Mouse (Mus musculus) intestine, embryonic 14.5 days (tissue): Measurements from ENCODE around the gene Itpripl2. TPM values are rescaled to one million over a fixed set of nuclear protein-coding genes. Genes with fewer than 3 reads are reported as not detected.

Source experiments
- ATAC-seq: fragments of 200-750 bp; cut with Nextera tagmentation; replicated peaks from 2 replicates; pipeline ENCODE4 v1.8.0; 2017; ENCODE audit warnings: low read depth, moderate number of reproducible peaks, moderate TSS enrichment, moderate library complexity; ENCODE audit not compliant: low FRiP score, low TSS enrichment
- DNase-seq: peaks from one replicate; pipeline ENCODE4 v3.0.0-alpha.2; 2018; ENCODE audit warnings: low spot score
- H3K27ac ChIP-seq: fragments of 300-500 bp; sonication (generic); 2 replicates; pipeline ENCODE4 v1.5.1; 2014; ENCODE audit warnings: low read depth, mild to moderate bottlenecking, control low read depth
- H3K27me3 ChIP-seq: fragments of 300-500 bp; sonication (generic); replicated peaks from 2 replicates; pipeline ENCODE4 v1.6.1; 2014; ENCODE audit warnings: low read length, control low read depth; ENCODE audit not compliant: control insufficient read depth, insufficient read depth
- H3K36me3 ChIP-seq: fragments of 300-500 bp; sonication (generic); 2 replicates; pipeline ENCODE4 v1.6.1; 2014; ENCODE audit warnings: low read length, control low read depth; ENCODE audit not compliant: control insufficient read depth, insufficient read depth
- H3K4me1 ChIP-seq: fragments of 300-500 bp; sonication (generic); replicated peaks from 2 replicates; pipeline ENCODE4 v1.6.1; 2014; ENCODE audit warnings: low read length, control low read depth, mixed read lengths; ENCODE audit not compliant: control insufficient read depth, insufficient read depth
- H3K4me2 ChIP-seq: fragments of 300-500 bp; sonication (generic); 2 replicates; pipeline ENCODE4 v1.6.1; 2014; ENCODE audit warnings: low read length
- H3K4me3 ChIP-seq: fragments of 300-500 bp; sonication (generic); 2 replicates; pipeline ENCODE4 v1.5.1; 2014; ENCODE audit warnings: low read depth, low read length, control low read depth, mixed read lengths
- H3K9ac ChIP-seq: fragments of 300-500 bp; sonication (generic); 2 replicates; pipeline ENCODE4 v1.6.1; 2014; ENCODE audit warnings: mild to moderate bottlenecking, low read length
- H3K9me3 ChIP-seq: fragments of 300-500 bp; sonication (generic); 2 replicates; pipeline ENCODE4 v1.6.1; 2016; ENCODE audit warnings: low read length, control low read depth; ENCODE audit not compliant: control insufficient read depth
- WGBS: fragments of 180-500 bp; shearing (Covaris S2); extraction: QIAGEN DNeasy Blood & Tissue Kit; methylation state at CpG from one replicate; pipeline ENCODE4 v1.1.7; 2014; 5-methylcytosine and 5-hydroxymethylcytosine counted together
- polyA plus RNA-seq: library from polyadenylated mRNA; unstranded; fragments of >200 nt; fragmentation: Nextera tagmentation; extraction: Ambion mirVana; gene quantifications from 2 replicates; pipeline ENCODE4 v1.2.1, GENCODE M21; 2014

Itpripl2 gene
- polyA plus RNA-seq: 2.6 and 2.8 TPM in 2 replicates

DNA sequence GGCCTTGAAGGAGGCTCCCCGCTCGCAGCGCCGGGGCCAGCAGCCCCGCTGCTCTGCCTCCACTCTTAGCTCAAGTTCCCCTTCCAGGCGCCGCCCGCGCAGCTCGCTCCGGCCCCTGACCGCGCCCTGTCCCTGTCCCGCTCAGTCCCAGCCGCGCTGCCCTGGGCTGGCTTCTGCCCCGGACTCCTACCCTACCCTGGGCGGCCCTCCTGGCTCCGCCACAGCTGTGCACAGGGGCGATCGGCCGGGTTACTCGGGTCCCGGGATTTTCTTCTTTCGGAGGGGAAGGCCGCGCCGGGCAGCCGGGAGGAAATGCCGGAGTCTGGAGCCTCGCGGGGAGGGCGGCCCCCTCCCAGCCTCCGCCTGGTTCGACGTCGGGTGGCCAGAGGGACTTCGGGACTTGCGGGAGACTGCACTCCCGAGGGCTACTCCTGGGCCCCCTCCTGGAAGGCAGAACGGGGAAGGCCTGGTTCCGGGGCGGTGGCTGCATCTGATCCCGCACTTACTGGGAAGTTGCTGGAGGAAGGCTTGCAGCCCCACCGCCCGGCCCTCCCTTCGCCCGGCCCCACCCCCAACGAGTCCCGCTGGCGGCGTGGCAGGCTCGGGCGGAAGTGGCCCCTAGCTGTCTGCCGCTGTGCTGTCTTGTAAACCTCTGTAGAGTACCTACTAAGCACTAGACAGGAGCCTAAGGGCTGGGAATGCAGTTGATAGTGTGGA lies at the start of gene Itpripl2:
Gene Itpripl2 (minus strand): TSS at position 545 of the 717 bp plus-strand sequence.
- H3K9me3 ChIP-seq: no peaks in the 10 kb centered on the region
- H3K4me1 ChIP-seq: peaks cover 37% of the 10 kb centered on the region
- DNase-seq (peak; percentile 89), ATAC-seq (peak; percentile 85)
- H3K27ac ChIP-seq: peak within 1 kb of the TSS; percentile 91
- H3K36me3 ChIP-seq: peaks cover 11% of the 10 kb centered on the region; the same call in 1 of the 2 replicates
- peak within 1 kb of the TSS; percentile 85 for H3K4me2 ChIP-seq
- under 1% methylated on average over 52 of the region's 55 CpGs for WGBS
- 0 out of 2 replicates have a peak, but pooled peaks cover 3% of the 10 kb centered on the region for H3K27me3 ChIP-seq
- H3K9ac ChIP-seq: peak within 1 kb of the TSS; percentile 91
- peak within 1 kb of the TSS; percentile 89 for H3K4me3 ChIP-seq

DNA sequence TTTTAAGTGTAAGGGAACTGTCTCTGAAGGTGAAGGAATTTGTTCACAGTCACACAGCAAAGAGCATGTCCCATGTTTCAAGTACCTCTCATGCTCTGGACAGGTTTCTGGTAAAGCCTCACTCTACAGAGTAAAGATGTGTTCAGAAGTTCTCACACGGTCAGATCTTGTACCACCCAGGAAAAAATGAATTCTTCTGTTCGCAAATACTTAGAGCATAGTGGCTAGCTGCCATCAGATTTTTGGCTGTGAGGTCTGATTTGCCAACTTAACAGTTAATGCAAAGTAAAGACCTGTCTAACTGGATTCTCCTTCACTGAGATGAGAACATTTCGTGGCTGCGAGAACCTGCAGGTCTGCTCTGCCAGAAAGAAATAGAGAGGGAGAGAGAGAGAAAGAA lies 43.3 kb upstream of the Itpripl2 start:
- peaks cover 5% of the 10 kb centered on the region; the same call in 1 of the 2 replicates for H3K4me1 ChIP-seq
- DNase-seq: no peak
- WGBS: 93% methylated on average over 4 of the region's 4 CpGs

DNA sequence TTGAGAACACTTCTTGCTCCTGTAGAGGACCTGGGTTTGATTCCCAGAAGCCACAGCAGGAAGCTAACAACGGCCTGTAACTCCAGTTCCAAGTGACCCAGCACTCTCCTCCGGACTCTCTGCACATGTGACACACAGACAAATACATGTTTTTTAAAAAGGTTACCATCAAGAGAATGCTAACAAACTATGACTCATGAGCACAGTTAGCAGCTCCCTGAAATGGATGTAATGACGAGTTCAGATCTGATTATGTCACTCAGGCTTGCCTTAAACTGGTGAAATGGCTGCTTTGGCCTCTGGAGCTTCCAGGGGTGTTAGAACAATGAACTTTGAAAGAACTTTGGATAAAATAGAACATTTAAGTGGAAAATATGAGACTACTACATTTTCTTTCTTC lies 42.6 kb upstream of the Itpripl2 start:
- Histone ChIP-seq H3K27ac (no peak overlapping the region), H3K9me3 (no peaks in the 10 kb centered on the region), H3K27me3 (no peaks in the 10 kb centered on the region), H3K4me2 (no peak overlapping the region), H3K4me3 (no peak overlapping the region), H3K36me3 (0 out of 2 replicates have a peak, but pooled peaks cover 1% of the 10 kb centered on the region), H3K4me1 (peaks cover 5% of the 10 kb centered on the region; the same call in 1 of the 2 replicates), H3K9ac (no peak overlapping the region)
- ATAC-seq: no peak
- WGBS: 71% methylated on average over 3 of the region's 3 CpGs
- DNase-seq: no peak

More for the DNA sequence above, 43.3 kb upstream of the Itpripl2 start:
- Histone ChIP-seq H3K9ac (no peak overlapping the region), H3K36me3 (no peaks in the 10 kb centered on the region), H3K4me2 (no peak overlapping the region), H3K27ac (no peak overlapping the region), H3K27me3 (no peaks in the 10 kb centered on the region), H3K4me3 (no peak overlapping the region), H3K9me3 (no peaks in the 10 kb centered on the region)
- ATAC-seq: no peak

DNA sequence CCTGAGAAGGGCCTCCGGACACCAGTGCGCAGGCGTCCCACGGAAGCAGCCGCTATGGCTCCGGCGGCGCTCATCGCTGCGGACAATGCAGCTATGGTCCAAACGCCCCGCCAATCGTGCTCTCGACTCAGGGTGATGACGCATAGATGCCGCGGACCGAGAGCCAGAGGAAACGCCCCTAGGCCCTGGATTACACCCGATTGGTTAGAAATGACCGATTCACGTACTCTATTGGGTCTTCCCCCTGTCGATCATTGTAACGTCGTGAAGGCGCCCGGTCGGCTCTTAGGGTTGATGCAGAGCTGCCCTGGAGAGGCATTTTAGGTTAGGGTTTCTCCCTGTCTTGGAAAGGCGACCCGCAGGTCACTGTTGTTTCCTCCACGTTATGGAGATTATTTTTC lies 41.4 kb upstream of the Itpripl2 start, which contains the start of gene Coq7:
Gene Coq7 (minus strand): TSS at position 179 of the 401 bp plus-strand sequence.
- ATAC-seq (peak; percentile 100), DNase-seq (peak; percentile 100)
- Histone ChIP-seq H3K4me2 (peak within 1 kb of the TSS; percentile 85), H3K4me3 (peak within 1 kb of the TSS; percentile 83), H3K9me3 (no peaks in the 10 kb centered on the region), H3K27ac (peak within 1 kb of the TSS; percentile 95), H3K9ac (peak within 1 kb of the TSS; percentile 83), H3K27me3 (no peaks in the 10 kb centered on the region), H3K36me3 (0 out of 2 replicates have a peak, but pooled peaks cover 3% of the 10 kb centered on the region), H3K4me1 (peaks cover 5% of the 10 kb centered on the region; the same call in 1 of the 2 replicates)
- WGBS: under 1% methylated on average over 31 of the region's 31 CpGs

DNA sequence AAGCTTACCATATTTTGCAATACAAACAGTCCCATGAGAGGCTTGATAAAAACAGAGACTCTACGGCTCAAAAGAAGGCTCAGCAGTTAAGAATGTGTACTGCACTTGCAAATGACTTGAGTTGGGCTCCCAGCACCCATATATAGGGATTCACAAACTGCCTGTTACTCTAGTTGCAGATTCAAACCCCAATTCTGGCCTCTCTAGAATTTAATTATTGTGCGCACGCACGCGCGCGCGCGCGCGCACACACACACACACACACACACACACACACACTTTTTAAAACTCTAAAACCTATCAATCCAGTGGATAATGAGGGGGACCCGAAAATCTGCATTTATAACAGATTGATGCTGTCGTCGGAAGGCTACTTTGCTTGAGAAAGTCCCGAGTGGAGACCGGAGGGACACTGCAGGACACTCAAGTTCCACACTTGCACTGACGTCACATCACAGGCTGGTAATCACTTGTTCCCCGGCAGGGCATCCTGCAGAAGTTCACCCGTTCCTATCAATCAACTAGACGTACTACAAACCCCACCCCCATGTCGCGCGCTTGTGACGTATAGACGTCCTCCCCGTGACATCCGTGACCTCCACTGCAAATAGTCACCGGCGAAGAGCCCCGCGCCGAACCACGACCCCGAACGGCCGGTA lies 40.9 kb upstream of the Itpripl2 start:
- H3K9ac ChIP-seq: peak overlapping the region; percentile 83
- no peaks in the 10 kb centered on the region for H3K9me3 ChIP-seq
- 1% methylated on average over 36 of the region's 36 CpGs for WGBS
- 0 out of 2 replicates have a peak, but pooled peaks cover 3% of the 10 kb centered on the region for H3K36me3 ChIP-seq
- ATAC-seq (peak; percentile 95), DNase-seq (no peak)
- H3K4me3 ChIP-seq: peak overlapping the region; percentile 83
- no peaks in the 10 kb centered on the region for H3K27me3 ChIP-seq
- peak overlapping the region; percentile 65 for H3K4me2 ChIP-seq
- H3K27ac ChIP-seq: peak overlapping the region; percentile 95
- H3K4me1 ChIP-seq: peaks cover 5% of the 10 kb centered on the region; the same call in 1 of the 2 replicates

DNA sequence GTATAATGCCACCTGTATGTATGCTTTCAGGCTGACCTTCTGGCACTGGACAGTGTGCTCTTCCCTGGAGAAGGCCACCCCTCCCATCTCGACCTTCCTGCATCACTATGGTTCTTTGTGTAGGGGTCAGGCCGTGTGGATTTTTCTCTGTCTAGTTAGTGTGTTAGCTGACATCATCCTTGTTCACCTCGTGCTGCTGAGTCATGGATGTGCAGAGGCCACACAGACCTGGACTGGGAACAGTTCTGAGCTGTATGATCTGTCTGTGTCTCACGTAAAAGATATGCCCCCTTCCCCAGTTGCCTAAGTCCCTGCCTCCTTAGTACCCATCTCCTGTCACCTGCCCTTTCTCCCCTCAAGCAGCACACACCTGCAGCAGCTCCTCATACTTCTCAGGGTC lies 35.2 kb upstream of the Itpripl2 start:
- Histone ChIP-seq H3K4me1 (peaks cover 2% of the 10 kb centered on the region; the same call in 1 of the 2 replicates), H3K27ac (no peak overlapping the region), H3K4me2 (no peak overlapping the region), H3K9me3 (no peaks in the 10 kb centered on the region), H3K27me3 (no peaks in the 10 kb centered on the region), H3K36me3 (peaks cover 29% of the 10 kb centered on the region), H3K4me3 (no peak overlapping the region), H3K9ac (no peak overlapping the region)
- no peak for ATAC-seq
- DNase-seq: no peak
- 78% methylated on average over 4 of the region's 4 CpGs for WGBS

DNA sequence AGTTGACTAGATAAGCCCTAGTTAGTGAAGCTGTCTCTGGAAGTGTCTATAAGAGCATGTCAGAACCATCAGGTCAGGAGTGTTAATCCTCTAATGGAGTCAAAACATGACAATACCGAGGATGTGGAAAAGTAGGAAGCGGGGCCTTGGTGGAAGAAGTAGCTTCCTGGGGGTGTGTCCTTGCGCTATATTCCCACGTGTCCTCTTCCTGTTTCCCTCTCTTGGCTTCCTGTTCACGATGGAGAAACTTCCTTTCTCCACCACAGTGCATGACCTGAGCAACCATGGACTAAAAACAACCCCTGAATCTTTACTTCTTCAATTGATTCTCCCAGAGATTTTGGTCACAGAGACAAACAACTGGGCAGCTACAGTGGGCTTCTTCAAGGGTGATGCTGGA lies 30.3 kb upstream of the Itpripl2 start:
- DNase-seq (no peak), ATAC-seq (no peak)
- no peaks in the 10 kb centered on the region for H3K9me3 ChIP-seq
- H3K4me1 ChIP-seq: 0 out of 2 replicates have a peak, but pooled peaks cover 8% of the 10 kb centered on the region
- WGBS: 79% methylated on average over 5 of the region's 5 CpGs
- H3K27me3 ChIP-seq: no peaks in the 10 kb centered on the region
- H3K27ac ChIP-seq: no peak overlapping the region
- no peak overlapping the region for H3K9ac ChIP-seq
- H3K36me3 ChIP-seq: peaks cover 22% of the 10 kb centered on the region
- H3K4me2 ChIP-seq: no peak overlapping the region
- no peak overlapping the region for H3K4me3 ChIP-seq

DNA sequence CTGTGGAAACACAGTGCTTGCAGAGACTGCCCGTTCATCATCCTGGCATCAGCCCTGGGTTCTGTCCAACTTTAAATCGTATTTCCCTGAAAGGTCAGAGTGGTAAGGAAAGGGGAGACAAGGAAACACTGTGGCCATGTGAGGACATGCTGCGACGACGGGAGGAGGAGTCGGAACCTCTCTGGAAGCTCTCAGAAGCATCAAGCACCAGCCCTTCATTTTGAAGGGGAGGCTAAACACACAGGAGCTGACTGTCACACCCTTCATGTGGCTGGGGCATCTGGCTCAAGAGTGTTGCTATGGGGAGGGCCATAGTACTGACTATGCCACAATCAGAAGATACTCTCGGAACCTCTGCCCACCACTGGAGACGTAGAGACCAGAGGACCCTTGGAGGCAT lies 27.9 kb upstream of the Itpripl2 start:
- WGBS: 60% methylated on average over 8 of the region's 8 CpGs
- Histone ChIP-seq H3K27me3 (no peaks in the 10 kb centered on the region), H3K27ac (no peak overlapping the region), H3K4me2 (no peak overlapping the region), H3K9ac (no peak overlapping the region), H3K9me3 (no peaks in the 10 kb centered on the region), H3K36me3 (no peaks in the 10 kb centered on the region), H3K4me1 (0 out of 2 replicates have a peak, but pooled peaks cover 8% of the 10 kb centered on the region), H3K4me3 (no peak overlapping the region)
- DNase-seq (no peak), ATAC-seq (no peak)
